In genomic region chr5:30617851-30618250, GRCm38 (mm10) we compare ENCODE assay signal across 10 mouse cellular contexts. TPM values are rescaled to one million over a fixed set of nuclear protein-coding genes. Genes with fewer than 3 reads are reported as not detected.
DNase-seq lines count a peak whose midpoint lies in the region; ATAC-seq lines count a peak whose summit lies in the region.
"Had no signal": no experiment of that assay in that cellular context is flagged by ENCODE, and none has a peak within 500 bp of the region (broad histone marks: within the 10 kb centered on the region; RNA-seq: fewer than 3 reads in every experiment).

No protein-coding gene starts in this region.

- H3K4me2 ChIP-seq in stomach, embryonic 15.5 days, result peak overlapping the region; percentile 14; the same call in 1 of the 2 replicates
- no peak overlapping the region for H3K4me2 ChIP-seq in midbrain, embryonic 16.5 days (ENCODE audit: low read length)
- H3K4me2 ChIP-seq: midbrain, embryonic 15.5 days had no signal

- no peak overlapping the region for H3K9ac ChIP-seq in stomach, embryonic 15.5 days
- H3K9ac ChIP-seq in midbrain, embryonic 16.5 days (ENCODE audit: low read depth, low read length), result no peak overlapping the region
- H3K9ac ChIP-seq: midbrain, embryonic 15.5 days had no signal

- peak overlapping the region; percentile 59 for H3K27ac ChIP-seq in heart, embryonic 10.5 days
- H3K27ac ChIP-seq in stomach, embryonic 15.5 days, result peak overlapping the region; percentile 57
- no peak overlapping the region for H3K27ac ChIP-seq in midbrain, embryonic 10.5 days (replicated peaks)
- no peak overlapping the region for H3K27ac ChIP-seq in midbrain, embryonic 16.5 days (ENCODE audit: low read length)
- H3K27ac ChIP-seq: kidney, postnatal 0 days; midbrain, embryonic 15.5 days had no signal

- WGBS in heart, embryonic 10.5 days, result 18% methylated on average over 11 of the region's 11 CpGs
- WGBS in stomach, embryonic 15.5 days, result 25% methylated on average over 11 of the region's 11 CpGs
- WGBS in midbrain, embryonic 10.5 days, result 37% methylated on average over 11 of the region's 11 CpGs
- WGBS in midbrain, embryonic 16.5 days, result 34% methylated on average over 11 of the region's 11 CpGs

- H3K4me1 ChIP-seq in heart, embryonic 10.5 days, result peaks cover 71% of the 10 kb centered on the region
- peaks cover 56% of the 10 kb centered on the region for H3K4me1 ChIP-seq in stomach, embryonic 15.5 days
- peaks cover 22% of the 10 kb centered on the region for H3K4me1 ChIP-seq in midbrain, embryonic 10.5 days
- peaks cover 13% of the 10 kb centered on the region for H3K4me1 ChIP-seq in midbrain, embryonic 16.5 days (ENCODE audit: control insufficient read depth, insufficient read depth, low read length)

- no peaks in the 10 kb centered on the region for H3K36me3 ChIP-seq in heart, embryonic 10.5 days
- H3K36me3 ChIP-seq in stomach, embryonic 15.5 days, result no peaks in the 10 kb centered on the region
- H3K36me3 ChIP-seq in midbrain, embryonic 10.5 days, result no peaks in the 10 kb centered on the region
- H3K36me3 ChIP-seq in midbrain, embryonic 16.5 days (ENCODE audit: control insufficient read depth, insufficient read depth, low read length), result no peaks in the 10 kb centered on the region
- H3K36me3 ChIP-seq: midbrain, embryonic 15.5 days had no signal

- no peaks in the 10 kb centered on the region for H3K9me3 ChIP-seq in heart, embryonic 10.5 days
- no peaks in the 10 kb centered on the region for H3K9me3 ChIP-seq in stomach, embryonic 15.5 days
- H3K9me3 ChIP-seq in midbrain, embryonic 10.5 days (replicated peaks), result no peaks in the 10 kb centered on the region
- no peaks in the 10 kb centered on the region for H3K9me3 ChIP-seq in midbrain, embryonic 16.5 days (replicated peaks; ENCODE audit: control insufficient read depth, low read length, poor library complexity, severe bottlenecking)
- H3K9me3 ChIP-seq: midbrain, embryonic 15.5 days had no signal

- no peak for ATAC-seq in stomach, embryonic 15.5 days (ENCODE audit: insufficient read depth, low FRiP score, low read depth)
- no peak for ATAC-seq in midbrain, embryonic 16.5 days
- ATAC-seq: midbrain, embryonic 15.5 days had no signal

- H3K4me3 ChIP-seq in heart, embryonic 10.5 days, result no peak overlapping the region
- H3K4me3 ChIP-seq in stomach, embryonic 15.5 days (replicated peaks), result no peak overlapping the region
- H3K4me3 ChIP-seq in midbrain, embryonic 10.5 days, result no peak overlapping the region
- no peak overlapping the region for H3K4me3 ChIP-seq in midbrain, embryonic 16.5 days (ENCODE audit: low read depth, low read length)
- H3K4me3 ChIP-seq: midbrain, embryonic 15.5 days had no signal

- peaks cover 36% of the 10 kb centered on the region for H3K27me3 ChIP-seq in heart, embryonic 10.5 days (ENCODE audit: insufficient read depth, poor library complexity, severe bottlenecking)
- H3K27me3 ChIP-seq in stomach, embryonic 15.5 days (replicated peaks), result peaks cover 15% of the 10 kb centered on the region
- peaks cover 63% of the 10 kb centered on the region for H3K27me3 ChIP-seq in midbrain, embryonic 10.5 days (ENCODE audit: low read depth, poor library complexity, severe bottlenecking)
- peaks cover 17% of the 10 kb centered on the region for H3K27me3 ChIP-seq in midbrain, embryonic 16.5 days (ENCODE audit: control insufficient read depth, insufficient read depth, low read depth, low read length)

- peak; percentile 16 for DNase-seq in right cerebral cortex, postnatal 4 days
- DNase-seq in right cerebral cortex, adult 18-20 months, result no peak
- no peak for DNase-seq in heart, embryonic 10.5 days (ENCODE audit: low spot score)
- peak; percentile 52 to 78 for DNase-seq in kidney, postnatal 25 days
- DNase-seq in midbrain, embryonic 10.5 days (ENCODE audit: low spot score), result no peak
- no peak for DNase-seq in natural killer cell, adult 2 months (ENCODE audit: low spot score in 2 of 2)

RNA-seq across cellular contexts. Expression of gene Kcnk3, which starts 29.9 kb away (rescaled TPM):
- polyA plus RNA-seq in heart, embryonic 10.5 days (2016; fragmentation: Nextera tagmentation; extraction: Ambion mirVana), result 17.0 and 34.2 TPM in 2 replicates
- polyA plus RNA-seq in stomach, embryonic 15.5 days (2015; fragmentation: Nextera tagmentation; extraction: Ambion mirVana), result 13.5 and 15.3 TPM in 2 replicates
- 0.12 and 0.27 TPM in 2 replicates for polyA plus RNA-seq in midbrain, embryonic 10.5 days (2016; fragmentation: Nextera tagmentation; extraction: Ambion mirVana)
- 6.1 and 6.6 TPM in 2 replicates for polyA plus RNA-seq in midbrain, embryonic 16.5 days (2015; fragmentation: Nextera tagmentation; extraction: Ambion mirVana)

RNA-seq across cellular contexts. Expression of gene Slc35f6, which starts 29.9 kb away (rescaled TPM):
- polyA plus RNA-seq in heart, embryonic 10.5 days (2016; fragmentation: Nextera tagmentation; extraction: Ambion mirVana), result 25.5 and 28.4 TPM in 2 replicates
- 26.8 and 27.9 TPM in 2 replicates for polyA plus RNA-seq in stomach, embryonic 15.5 days (2015; fragmentation: Nextera tagmentation; extraction: Ambion mirVana)
- 26.7 and 30.3 TPM in 2 replicates for polyA plus RNA-seq in midbrain, embryonic 10.5 days (2016; fragmentation: Nextera tagmentation; extraction: Ambion mirVana)
- 32.3 and 33.0 TPM in 2 replicates for polyA plus RNA-seq in midbrain, embryonic 16.5 days (2015; fragmentation: Nextera tagmentation; extraction: Ambion mirVana)

RNA-seq across cellular contexts. Expression of gene Cenpa, which starts 48.7 kb away (rescaled TPM):
- polyA plus RNA-seq in heart, embryonic 10.5 days (2016; fragmentation: Nextera tagmentation; extraction: Ambion mirVana), result 323 and 372 TPM in 2 replicates
- 218 TPM in 2 replicates for polyA plus RNA-seq in stomach, embryonic 15.5 days (2015; fragmentation: Nextera tagmentation; extraction: Ambion mirVana)
- polyA plus RNA-seq in midbrain, embryonic 10.5 days (2016; fragmentation: Nextera tagmentation; extraction: Ambion mirVana), result 413 and 444 TPM in 2 replicates
- polyA plus RNA-seq in midbrain, embryonic 16.5 days (2015; fragmentation: Nextera tagmentation; extraction: Ambion mirVana), result 22.6 and 30.5 TPM in 2 replicates

Comparison
In these comparisons a context has a peak if more than half of its experiments do, and no peak if none do; other contexts are left out.
1. DNase-seq: peak in right cerebral cortex, postnatal 4 days (single experiment) and kidney, postnatal 25 days (2 of 2); none in right cerebral cortex, adult 18-20 months (single experiment), heart, embryonic 10.5 days (single experiment), midbrain, embryonic 10.5 days (single experiment) and natural killer cell, adult 2 months (0 of 2).
2. H3K27ac ChIP-seq: peak in heart, embryonic 10.5 days (single experiment) and stomach, embryonic 15.5 days (single experiment); none in midbrain, embryonic 10.5 days (single experiment) and midbrain, embryonic 16.5 days (single experiment).